In the genomic region with DNA sequence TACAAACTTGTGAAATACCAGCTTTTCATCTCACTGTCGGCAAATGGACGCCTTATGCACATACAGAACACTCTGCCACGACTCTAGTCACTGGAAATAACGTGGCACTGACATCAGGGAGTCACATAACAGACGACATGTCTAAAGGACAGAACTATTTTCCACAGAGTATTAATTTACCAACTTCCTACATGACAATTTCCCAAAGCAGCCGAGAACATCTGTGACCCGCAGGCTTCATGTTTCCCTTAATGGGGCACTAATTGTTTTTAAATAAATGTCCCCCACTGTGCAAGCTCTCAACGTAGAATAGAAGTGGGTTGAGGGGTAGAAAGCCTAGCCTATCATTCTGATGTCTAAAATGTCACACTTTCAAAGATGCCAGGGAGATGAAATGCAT, we compare ENCODE assay signal across 8 mouse cellular contexts. TPM values are rescaled to one million over a fixed set of nuclear protein-coding genes. Genes with fewer than 3 reads are reported as not detected.
DNase-seq lines count a peak whose midpoint lies in the region; ATAC-seq lines count a peak whose summit lies in the region.

No protein-coding gene starts in this region.

- peak overlapping the region; percentile 57; the same call in 1 of the 2 replicates for H3K4me2 ChIP-seq in heart, embryonic 11.5 days
- H3K4me2 ChIP-seq in midbrain, embryonic 14.5 days (ENCODE audit: low read length): peak overlapping the region; percentile 27

- ATAC-seq in heart, embryonic 11.5 days (replicated peaks; ENCODE audit: insufficient number of reproducible peaks, low FRiP score, low TSS enrichment): no peak
- ATAC-seq in midbrain, embryonic 14.5 days (ENCODE audit: low FRiP score, low TSS enrichment): 0 out of 2 replicates have a peak, but pooled peaks have one; percentile 13

- H3K4me1 ChIP-seq in heart, embryonic 11.5 days (ENCODE audit: control insufficient read depth, insufficient read depth, low read length): 0 out of 2 replicates have a peak, but pooled peaks cover 4% of the 10 kb centered on the region
- peaks cover 14% of the 10 kb centered on the region for H3K4me1 ChIP-seq in hindbrain, embryonic 10.5 days (replicated peaks)
- 0 out of 2 replicates have a peak, but pooled peaks cover 4% of the 10 kb centered on the region for H3K4me1 ChIP-seq in midbrain, embryonic 14.5 days (ENCODE audit: control insufficient read depth, insufficient read depth, low read length)

- no peaks in the 10 kb centered on the region for H3K9me3 ChIP-seq in heart, embryonic 11.5 days (replicated peaks; ENCODE audit: control insufficient read depth, low read length)
- H3K9me3 ChIP-seq in hindbrain, embryonic 10.5 days: no peaks in the 10 kb centered on the region
- no peaks in the 10 kb centered on the region for H3K9me3 ChIP-seq in midbrain, embryonic 14.5 days (ENCODE audit: control insufficient read depth, low read length)

- H3K9ac ChIP-seq in heart, embryonic 11.5 days (ENCODE audit: low read depth, low read length): no peak overlapping the region
- no peak overlapping the region for H3K9ac ChIP-seq in midbrain, embryonic 14.5 days (replicated peaks; ENCODE audit: low read length)

- no peaks in the 10 kb centered on the region for H3K36me3 ChIP-seq in heart, embryonic 11.5 days (ENCODE audit: control insufficient read depth, insufficient read depth, low read length)
- H3K36me3 ChIP-seq in hindbrain, embryonic 10.5 days: no peaks in the 10 kb centered on the region
- no peaks in the 10 kb centered on the region for H3K36me3 ChIP-seq in midbrain, embryonic 14.5 days (ENCODE audit: control insufficient read depth, insufficient read depth, low read length)

- DNase-seq in heart, adult 9 months (ENCODE audit: low spot score in 2 of 2): no peak
- DNase-seq in adipocyte (ENCODE audit: low spot score): peak; percentile 10
- DNase-seq in hindbrain, embryonic 10.5 days (ENCODE audit: low spot score): peak; percentile 18
- DNase-seq in midbrain, embryonic 14.5 days: no peak
- no peak for DNase-seq in thymus, postnatal 10 days (ENCODE audit: low spot score in 2 of 2)
- no peak for DNase-seq in right cerebral cortex, postnatal 36 days (ENCODE audit: low spot score in 2 of 2)
- no peak for DNase-seq in cerebellum, adult 9-10 months

- peak overlapping the region; percentile 29; the same call in 1 of the 2 replicates for H3K4me3 ChIP-seq in heart, embryonic 11.5 days (ENCODE audit: low read depth, low read length)
- peak overlapping the region; percentile 28; the same call in 1 of the 2 replicates for H3K4me3 ChIP-seq in hindbrain, embryonic 10.5 days
- H3K4me3 ChIP-seq in midbrain, embryonic 14.5 days (replicated peaks; ENCODE audit: low read depth, low read length): no peak overlapping the region

- WGBS in heart, embryonic 11.5 days (ENCODE audit: insufficient replicate concordance): 47% methylated on average over 8 of the region's 8 CpGs
- 36% methylated on average over 8 of the region's 8 CpGs for WGBS in hindbrain, embryonic 10.5 days
- 36% methylated on average over 8 of the region's 8 CpGs for WGBS in midbrain, embryonic 14.5 days

- H3K27me3 ChIP-seq in heart, embryonic 11.5 days (ENCODE audit: control insufficient read depth, insufficient read depth, low read length): no peaks in the 10 kb centered on the region
- no peaks in the 10 kb centered on the region for H3K27me3 ChIP-seq in hindbrain, embryonic 10.5 days (ENCODE audit: insufficient read depth, poor library complexity, severe bottlenecking)
- no peaks in the 10 kb centered on the region for H3K27me3 ChIP-seq in midbrain, embryonic 14.5 days (ENCODE audit: control insufficient read depth, insufficient read depth, low read length)

- no peak overlapping the region for H3K27ac ChIP-seq in heart, embryonic 11.5 days (ENCODE audit: low read depth, low read length)
- H3K27ac ChIP-seq in hindbrain, embryonic 10.5 days: 0 out of 2 replicates have a peak overlapping the region, but pooled peaks have one; percentile 35
- H3K27ac ChIP-seq in midbrain, embryonic 14.5 days (replicated peaks; ENCODE audit: low read depth, low read length): no peak overlapping the region

RNA-seq across cellular contexts. Expression of gene Cd180, which starts 49.0 kb away (rescaled TPM):
- 0.39 and 0.49 TPM in 2 replicates for polyA plus RNA-seq in heart, embryonic 11.5 days (2014; fragmentation: Nextera tagmentation; extraction: Ambion mirVana)
- 0.22 and 0.38 TPM in 2 replicates for polyA plus RNA-seq in hindbrain, embryonic 10.5 days (2016; fragmentation: Nextera tagmentation; extraction: Ambion mirVana)
- polyA plus RNA-seq in midbrain, embryonic 14.5 days (2014; fragmentation: Nextera tagmentation; extraction: Ambion mirVana): 0.62 and 1.0 TPM in 2 replicates

Comparison
In these comparisons a context has a peak if more than half of its experiments do, and no peak if none do; other contexts are left out.
1. DNase-seq: peak in adipocyte (single experiment) and hindbrain, embryonic 10.5 days (single experiment); none in heart, adult 9 months (0 of 2), midbrain, embryonic 14.5 days (single experiment), thymus, postnatal 10 days (0 of 2), right cerebral cortex, postnatal 36 days (0 of 2) and cerebellum, adult 9-10 months (single experiment).